Mouse (Mus musculus): ENCODE data around the gene Abca5. TPM values are rescaled to one million over a fixed set of nuclear protein-coding genes. Genes with fewer than 3 reads are reported as not detected.

Abca5 gene
- total RNA-seq, 1 experiment from 2014 or later: 14.0 TPM

DNA sequence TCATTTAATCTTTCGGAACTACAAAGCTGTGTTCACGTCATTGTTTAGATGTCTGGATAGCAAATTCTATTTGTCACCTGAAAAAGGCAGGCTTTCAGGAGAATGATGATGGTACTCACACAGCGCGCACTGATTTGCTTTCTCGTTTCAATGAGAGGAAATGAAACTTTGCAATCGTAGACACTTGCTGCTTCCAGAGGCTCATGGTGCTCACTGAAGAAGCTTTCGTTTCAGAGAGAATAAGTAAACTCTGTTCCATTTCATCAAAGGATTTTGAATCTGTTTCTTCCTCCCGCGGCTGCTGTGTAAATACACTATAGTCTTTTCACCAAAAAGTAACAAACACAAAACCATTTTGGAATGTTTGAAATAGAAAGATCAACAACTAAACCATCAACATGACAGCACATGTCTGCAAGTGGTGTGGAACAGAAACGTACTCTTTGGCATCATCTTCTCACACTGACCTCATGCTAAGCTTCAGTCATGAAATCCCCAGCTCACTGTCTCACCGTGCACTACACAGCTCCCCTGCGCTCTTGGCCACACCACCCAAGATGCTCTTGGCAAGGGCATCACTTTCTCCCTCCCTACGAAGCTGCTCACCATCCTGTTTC is 39.5 kb downstream of the Abca5 start:
- no peak for DNase-seq

DNA sequence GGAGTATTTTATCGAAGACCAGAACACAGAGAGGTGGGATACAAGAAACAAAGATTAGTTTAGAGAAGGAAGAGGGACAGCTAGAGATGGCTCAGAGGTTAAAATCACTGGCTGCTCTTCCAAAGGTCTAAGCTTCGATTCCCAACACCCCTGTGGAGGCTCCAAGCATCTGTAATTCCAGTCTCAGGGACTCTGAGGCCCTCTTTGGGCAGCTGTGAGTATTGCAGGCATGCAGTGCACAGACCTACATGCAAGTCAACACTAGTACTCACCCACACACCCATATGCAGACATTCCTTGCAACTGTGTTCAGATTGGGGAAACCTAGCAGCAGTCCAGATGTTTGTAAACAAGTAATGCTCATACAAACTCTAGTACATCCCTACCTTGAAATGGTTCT is 46.9 kb downstream of the Abca5 start:
- no peak for DNase-seq

- no peak for DNase-seq
Measured at GRCm38 (mm10) chr11:110288423-110288822, 49.1 kb downstream of the Abca5 start.

GRCm38 (mm10) chr11:110287694-110288093 is 49.8 kb downstream of the Abca5 start:
- no peak for DNase-seq

DNA sequence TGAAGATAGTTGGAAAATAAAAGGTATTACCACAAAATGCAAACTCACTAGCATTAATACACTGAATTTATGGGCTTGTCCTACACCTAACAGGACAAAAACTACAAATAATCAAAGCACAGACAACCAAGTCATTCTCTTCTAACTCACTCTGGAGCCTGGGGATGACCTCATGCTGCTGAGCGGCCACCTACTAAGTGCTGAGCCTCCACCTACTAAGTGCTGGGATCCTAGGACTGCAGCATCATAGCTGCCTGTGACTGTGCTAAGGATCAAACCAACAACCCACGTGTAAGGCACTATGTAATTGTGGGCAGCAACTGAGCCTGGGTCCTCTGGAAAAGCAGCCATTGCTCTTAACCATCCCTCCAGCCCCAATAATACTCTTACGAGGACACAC is 51.2 kb downstream of the Abca5 start:
- DNase-seq: no peak

GRCm38 (mm10) chr11:110284849-110285248 is 52.7 kb downstream of the Abca5 start:
- no peak for DNase-seq

DNA sequence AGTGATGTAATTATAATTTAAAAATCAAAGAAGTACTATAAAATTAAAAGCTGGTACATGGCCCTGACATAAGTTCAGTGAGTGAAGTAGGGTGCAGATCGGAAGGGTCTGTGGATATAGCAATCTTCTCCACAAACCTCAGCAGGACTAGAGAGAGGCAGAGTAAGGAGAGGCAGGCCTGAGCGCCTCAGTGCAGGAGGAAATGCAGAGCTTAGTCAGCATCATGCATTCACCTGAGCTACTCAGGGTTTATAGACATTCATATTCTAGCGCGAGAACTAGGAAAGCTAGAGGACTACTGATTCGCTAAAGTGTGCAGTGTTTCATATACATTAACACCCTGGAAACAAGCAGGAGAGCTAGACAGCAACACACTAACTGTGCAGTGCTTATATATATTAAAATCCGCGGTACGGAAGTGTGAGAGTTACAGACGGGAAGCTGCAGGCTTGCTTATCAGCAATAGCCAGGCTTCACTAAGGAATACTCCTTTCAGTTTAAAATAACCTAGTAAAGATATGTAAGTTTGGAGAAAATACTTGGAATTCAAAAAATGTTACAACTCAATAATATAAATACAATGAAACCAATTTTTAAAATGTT is 53.2 kb downstream of the Abca5 start:
- DNase-seq: no peak

GRCm38 (mm10) chr11:110274794-110275193 is 62.7 kb downstream of the Abca5 start:
- DNase-seq: no peak

DNA sequence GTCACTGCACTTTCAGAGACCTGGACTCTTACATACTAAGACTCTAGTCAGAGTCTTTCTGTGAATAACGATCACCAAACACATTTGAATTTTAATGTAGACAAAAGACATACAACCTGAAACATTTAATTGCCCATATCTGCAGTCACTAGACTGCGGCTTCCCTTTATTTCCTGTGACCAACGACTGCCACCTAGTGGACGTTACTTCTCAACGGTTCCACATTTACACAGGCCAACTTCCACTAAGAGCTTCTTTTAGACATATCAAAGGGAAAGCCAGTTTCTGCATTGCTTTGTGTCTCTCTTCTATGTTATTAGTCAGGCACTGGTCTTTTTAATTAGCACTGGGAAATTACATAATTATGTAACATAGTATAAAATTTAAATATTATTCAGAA is 65.8 kb downstream of the Abca5 start:
- peak; percentile 20 for DNase-seq

DNA sequence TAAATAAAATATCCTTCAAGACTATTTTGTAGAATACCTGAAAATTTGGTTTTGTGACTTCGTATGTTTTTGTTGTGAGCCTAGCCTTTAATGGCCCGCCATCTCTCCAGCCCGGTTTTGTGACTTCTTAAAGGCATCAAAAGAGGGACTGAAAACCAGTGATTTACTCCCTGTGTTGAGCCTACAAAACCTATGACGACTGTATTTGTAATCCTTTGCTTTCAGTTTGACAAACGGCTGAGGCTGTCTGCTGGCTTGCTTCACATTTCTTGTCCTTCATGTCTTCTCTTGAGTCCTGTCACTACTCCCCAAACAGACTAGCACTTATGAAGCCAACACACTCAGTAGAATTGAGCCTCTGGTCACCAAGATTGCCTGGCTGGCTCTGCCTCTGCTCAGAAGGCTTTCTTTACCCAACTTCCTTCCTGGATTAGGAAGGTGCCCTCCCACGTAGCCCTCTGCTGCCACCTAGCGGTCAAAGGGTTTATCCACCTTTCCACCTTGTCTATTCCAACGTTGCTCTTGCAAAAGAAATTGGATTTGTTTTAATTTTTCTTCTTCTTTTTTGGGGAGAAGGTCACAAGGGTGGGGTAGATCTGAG is 69.2 kb downstream of the Abca5 start:
- DNase-seq: peak; percentile 92

DNA sequence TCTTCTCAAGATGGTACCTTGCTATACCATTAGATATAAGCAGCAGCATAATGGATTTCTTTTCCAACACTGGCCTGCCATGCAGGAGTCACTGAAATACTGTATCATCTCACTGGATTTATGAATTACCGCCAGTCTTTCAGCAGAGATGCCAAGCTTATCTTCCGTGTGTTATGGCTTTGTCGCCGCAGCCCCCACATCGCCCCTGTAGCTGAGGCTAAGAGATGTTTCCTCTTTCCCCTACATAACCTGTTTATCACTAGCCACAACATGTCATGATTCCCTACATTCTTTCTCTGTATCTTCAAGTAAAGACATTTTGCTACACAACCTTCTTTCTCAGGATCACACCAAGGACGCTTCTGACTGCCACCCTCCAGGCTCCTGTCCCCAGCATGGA is 70.3 kb downstream of the Abca5 start:
- no peak for DNase-seq

DNA sequence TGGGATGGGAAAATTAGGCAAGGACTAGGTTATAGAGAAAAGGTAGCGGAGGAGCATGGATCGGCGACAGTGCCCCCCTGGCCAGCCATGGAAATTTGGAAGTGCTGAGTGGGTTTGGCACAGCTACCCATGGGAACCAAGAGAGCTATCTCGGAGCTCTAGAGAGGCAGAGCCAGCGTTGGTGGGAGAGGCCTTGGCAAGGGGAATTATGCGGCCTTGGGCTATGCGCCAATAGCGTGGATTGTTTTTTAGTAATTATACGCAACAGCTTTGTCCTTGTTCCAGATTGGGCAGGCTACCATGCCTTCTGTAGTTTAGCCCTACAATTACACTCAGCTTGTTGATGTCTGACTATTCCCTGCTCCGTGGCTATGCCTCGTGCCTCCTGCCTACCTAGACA is 70.8 kb downstream of the Abca5 start:
- peak; percentile 35 for DNase-seq

DNA sequence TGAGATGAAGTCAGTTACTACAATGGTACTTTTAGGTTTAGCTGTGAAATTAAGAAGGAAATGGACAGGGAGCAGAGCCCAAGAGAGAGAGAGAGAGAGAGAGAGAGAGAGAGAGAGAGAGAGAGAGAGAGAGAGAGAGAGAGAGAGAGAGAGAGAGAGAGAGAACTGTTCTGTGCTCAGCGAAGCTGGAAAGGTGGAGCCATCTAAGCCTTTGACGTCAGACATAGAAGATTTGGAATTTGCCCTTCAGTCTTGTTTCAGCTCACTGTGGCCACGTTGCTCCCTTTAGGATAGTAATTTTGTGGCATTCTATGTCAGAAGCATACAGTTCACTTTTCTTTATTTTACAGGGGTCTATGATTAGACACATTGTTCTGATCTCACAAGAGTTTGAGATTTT is 75.6 kb downstream of the Abca5 start:
- DNase-seq: no peak

- no peak for DNase-seq
Measured at GRCm38 (mm10) chr11:110257911-110258310, 79.6 kb downstream of the Abca5 start.

DNA sequence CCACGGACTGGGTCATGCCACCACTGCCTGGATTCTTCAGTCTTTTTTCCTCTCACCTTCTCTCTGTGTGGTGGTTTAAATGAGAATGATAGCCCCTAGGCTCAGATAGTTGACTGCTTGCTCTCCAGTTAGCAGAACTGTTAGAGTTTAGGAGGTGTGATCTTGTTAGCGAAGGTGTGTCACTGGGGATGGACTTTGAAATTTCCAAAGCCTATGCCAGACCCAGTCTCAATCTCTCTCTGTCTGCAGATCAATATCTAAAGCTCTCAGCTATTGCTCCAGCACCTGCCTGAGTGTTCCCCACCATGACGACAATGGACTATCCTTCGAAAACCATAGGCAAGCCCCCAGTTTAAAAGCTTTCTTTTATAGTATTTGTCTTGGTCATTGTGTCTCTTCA is 80.5 kb downstream of the Abca5 start:
- no peak for DNase-seq

- DNase-seq: no peak
Measured at GRCm38 (mm10) chr11:110252256-110252655, 85.3 kb downstream of the Abca5 start.

- no peak for DNase-seq
Measured at GRCm38 (mm10) chr11:110251534-110251933, 86.0 kb downstream of the Abca5 start, which contains the start of gene Abca6. TSS of gene Abca6 (minus strand) at chr11:110251776.

- peak; percentile 59 for DNase-seq
Measured at GRCm38 (mm10) chr11:110244730-110245129, 92.8 kb downstream of the Abca5 start.

DNA sequence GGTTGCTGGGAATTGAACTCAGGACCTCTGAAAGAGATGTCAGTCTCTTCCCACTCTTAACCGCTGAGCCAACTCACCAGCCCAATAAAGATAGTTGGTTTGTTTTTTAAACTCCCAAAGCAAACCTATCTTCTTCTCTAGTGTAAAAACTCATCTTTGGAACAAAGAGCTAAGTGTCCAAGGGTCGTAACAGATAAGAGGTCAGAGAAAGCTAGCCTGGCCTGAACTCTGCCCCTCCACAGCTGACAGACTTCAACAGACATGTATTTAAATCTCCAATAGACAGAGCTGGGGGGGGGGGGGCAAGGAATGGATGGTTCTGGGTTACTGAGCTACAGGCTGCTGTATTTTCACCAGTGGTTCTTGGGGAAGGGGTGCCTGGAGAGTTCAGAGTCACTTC is 100.0 kb downstream of the Abca5 start:
- DNase-seq: no peak

DNA sequence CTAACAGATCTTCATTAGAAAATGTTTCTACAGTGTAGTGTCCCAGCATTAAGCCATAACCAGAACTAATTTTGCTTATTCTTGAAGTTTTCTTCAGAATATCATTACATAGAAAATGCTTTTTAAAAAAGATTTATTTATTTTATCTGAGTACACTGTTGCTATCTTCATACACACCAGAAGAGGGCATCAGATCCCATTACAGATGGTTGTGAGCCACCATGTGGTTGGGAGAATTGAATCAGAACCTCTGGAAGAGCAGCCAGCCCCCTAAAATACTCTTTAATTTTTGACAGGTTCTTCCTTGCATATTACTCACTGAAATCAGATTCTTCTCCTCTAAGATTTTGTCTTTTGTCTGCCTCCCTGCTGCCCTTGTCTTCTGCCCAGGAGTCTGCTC is 104.5 kb downstream of the Abca5 start:
- DNase-seq: no peak
